Mouse (Mus musculus) forebrain, embryonic 11.5 days (tissue): ENCODE measurements at regions not wholly inside any gene's neighbourhood (a gene's known extent, or its start where the extent isn't known, plus 50 kb on each side); places are given as distances from the start of the nearest gene placed in this dataset.

Experiments
- ATAC-seq: fragments of 200-750 bp; cut with Nextera tagmentation; replicated peaks from 2 replicates; pipeline ENCODE4 v1.8.0; 2017; ENCODE audit warnings: moderate TSS enrichment; ENCODE audit not compliant: low FRiP score
- DNase-seq: peaks from one replicate; pipeline ENCODE4 v3.0.0-alpha.2; 2017; ENCODE audit warnings: low spot score
- H3K27ac ChIP-seq: fragments of 300-500 bp; sonication (generic); 2 replicates; pipeline ENCODE4 v1.5.1; 2014; ENCODE audit warnings: low read depth, low read length
- H3K27me3 ChIP-seq: fragments of 300-500 bp; sonication (generic); 2 replicates; pipeline ENCODE4 v1.6.1; 2014; ENCODE audit warnings: mild to moderate bottlenecking, low read length, mixed read lengths; ENCODE audit not compliant: control insufficient read depth, insufficient read depth
- H3K36me3 ChIP-seq: fragments of 300-500 bp; sonication (generic); 2 replicates; pipeline ENCODE4 v1.6.1; 2014; ENCODE audit warnings: mild to moderate bottlenecking, low read length, moderate library complexity, mixed read lengths; ENCODE audit not compliant: control insufficient read depth, insufficient read depth
- H3K4me1 ChIP-seq: fragments of 300-500 bp; sonication (generic); replicated peaks from 2 replicates; pipeline ENCODE4 v1.6.1; 2014; ENCODE audit warnings: low read length, mixed read lengths; ENCODE audit not compliant: control insufficient read depth, insufficient read depth
- H3K4me2 ChIP-seq: fragments of 300-500 bp; sonication (generic); 2 replicates; pipeline ENCODE4 v1.6.1; 2014; ENCODE audit warnings: low read depth, mild to moderate bottlenecking, low read length, moderate library complexity, mixed read lengths; ENCODE audit not compliant: severe bottlenecking
- H3K4me3 ChIP-seq: fragments of 300-500 bp; sonication (generic); 2 replicates; pipeline ENCODE4 v1.5.1; 2014; ENCODE audit warnings: low read depth, low read length
- H3K9ac ChIP-seq: fragments of 300-500 bp; sonication (generic); 2 replicates; pipeline ENCODE4 v1.6.1; 2014; ENCODE audit warnings: low read length
- H3K9me3 ChIP-seq: fragments of 300-500 bp; sonication (generic); 2 replicates; pipeline ENCODE4 v1.6.1; 2016; ENCODE audit warnings: low read length, mixed read lengths; ENCODE audit not compliant: control insufficient read depth
- WGBS: fragments of 180-500 bp; shearing (Covaris S2); extraction: QIAGEN DNeasy Blood & Tissue Kit; methylation state at CpG from one replicate; pipeline ENCODE4 v1.1.7; 2014; 5-methylcytosine and 5-hydroxymethylcytosine counted together

DNA sequence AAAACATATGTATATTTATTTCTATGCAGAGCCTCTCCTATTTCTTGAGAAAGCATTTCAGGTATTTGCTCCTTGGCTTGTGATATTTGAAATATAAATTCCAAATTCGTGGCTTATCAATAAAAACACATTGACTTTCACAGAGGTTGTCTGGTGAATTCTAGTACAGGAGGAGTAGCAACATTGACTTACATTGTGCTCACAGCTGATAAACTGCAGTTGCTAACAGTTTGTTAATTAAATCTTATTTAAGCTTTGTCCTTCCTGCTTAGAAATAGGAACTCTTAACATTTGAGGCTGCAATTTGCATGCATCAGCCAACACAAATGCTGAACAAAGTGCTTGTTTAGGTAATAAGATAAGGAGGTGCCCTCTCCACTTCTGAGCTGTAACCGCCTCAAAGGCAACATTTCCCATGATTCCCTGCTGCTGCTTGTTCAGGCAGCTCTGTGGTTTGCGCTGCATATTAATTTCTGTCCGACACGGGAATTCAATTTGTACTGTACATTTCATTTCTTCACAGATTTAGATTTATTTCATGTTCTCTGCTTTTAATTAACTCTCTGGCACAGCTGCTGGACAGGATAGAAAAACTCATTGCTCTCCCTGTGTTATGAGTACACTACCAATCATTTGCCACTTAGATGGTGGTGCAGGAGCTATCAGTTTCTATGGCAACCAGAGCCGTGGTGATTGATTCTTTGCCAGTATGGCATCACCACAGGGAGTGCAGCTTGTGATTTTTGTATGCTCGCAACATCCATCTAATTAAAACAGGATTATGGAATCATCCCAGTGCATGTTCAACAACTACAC, 219.0 kb downstream of the Zfp352 start:
- no peak overlapping the region for H3K27ac ChIP-seq
- 56% methylated on average over 7 of the region's 7 CpGs for WGBS
- H3K4me1 ChIP-seq = no peaks in the 10 kb centered on the region
- peak; percentile 93 for ATAC-seq
- no peak overlapping the region for H3K9ac ChIP-seq
- DNase-seq = peak; percentile 55
- H3K27me3 ChIP-seq = no peaks in the 10 kb centered on the region
- no peak overlapping the region for H3K4me2 ChIP-seq
- H3K9me3 ChIP-seq = no peaks in the 10 kb centered on the region
- H3K36me3 ChIP-seq = no peaks in the 10 kb centered on the region
- no peak overlapping the region for H3K4me3 ChIP-seq

DNA sequence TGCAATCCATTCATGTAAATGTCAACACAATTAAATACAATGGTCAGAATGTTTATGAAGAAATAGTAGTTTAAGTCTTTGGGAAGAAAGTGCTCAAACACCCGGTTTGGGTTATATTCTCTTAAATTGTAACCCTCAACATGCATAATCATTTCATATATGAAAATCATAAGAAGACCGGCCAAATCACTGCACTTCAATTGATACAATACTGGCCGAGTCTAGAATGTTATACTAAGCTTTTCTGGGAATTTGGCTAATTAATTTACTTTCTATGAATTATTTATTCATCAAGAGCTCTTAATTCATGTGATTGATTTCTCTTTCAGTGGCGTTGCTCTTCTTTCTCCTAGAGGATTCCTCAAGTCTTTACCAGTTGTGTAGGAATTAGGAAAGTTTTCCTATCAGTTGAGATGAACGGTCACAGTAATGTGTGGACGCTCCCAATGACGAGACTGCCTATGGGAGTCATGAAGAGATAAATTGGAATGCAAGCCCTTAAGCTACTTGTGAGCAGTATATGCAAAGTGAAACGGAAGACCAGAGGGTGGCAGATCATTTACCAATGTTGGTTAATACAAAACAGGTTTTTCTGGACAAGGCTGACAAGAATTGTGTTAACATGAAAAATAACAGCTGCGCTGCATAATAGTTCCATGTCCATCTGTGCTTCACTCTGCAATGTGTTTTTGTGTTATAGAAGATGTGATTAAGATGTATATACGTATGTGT, 219.7 kb downstream of the Zfp352 start:
- ATAC-seq (peak; percentile 8; the same call in 1 of the 2 replicates), DNase-seq (no peak)
- Histone ChIP-seq H3K9ac (no peak overlapping the region), H3K4me3 (no peak overlapping the region), H3K27me3 (no peaks in the 10 kb centered on the region), H3K27ac (no peak overlapping the region), H3K4me1 (no peaks in the 10 kb centered on the region), H3K36me3 (no peaks in the 10 kb centered on the region), H3K4me2 (no peak overlapping the region), H3K9me3 (no peaks in the 10 kb centered on the region)
- 77% methylated on average over 10 of the region's 10 CpGs for WGBS

DNA sequence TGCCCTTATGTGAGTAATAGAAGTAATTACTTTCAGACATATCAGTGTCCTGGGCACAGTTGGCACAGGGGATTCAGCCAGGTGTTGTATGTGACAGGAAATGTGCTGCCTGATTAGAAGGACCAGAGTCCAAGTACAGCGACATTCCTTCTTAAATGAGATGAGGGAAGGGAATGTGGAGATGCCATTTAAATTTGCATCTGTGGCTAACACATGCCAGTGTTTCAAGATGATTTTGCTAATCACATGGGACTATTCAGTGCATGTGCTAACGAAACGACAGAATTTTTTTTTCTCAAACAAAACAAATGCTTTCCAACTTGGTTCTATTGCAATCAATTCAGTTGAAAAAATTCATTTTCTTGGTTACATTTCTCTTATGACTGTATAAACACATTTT, 226.6 kb downstream of the Zfp352 start:
- Histone ChIP-seq H3K4me3 (no peak overlapping the region), H3K4me2 (no peak overlapping the region), H3K4me1 (no peaks in the 10 kb centered on the region), H3K27me3 (no peaks in the 10 kb centered on the region), H3K36me3 (no peaks in the 10 kb centered on the region), H3K27ac (no peak overlapping the region), H3K9me3 (no peaks in the 10 kb centered on the region), H3K9ac (no peak overlapping the region)
- no peak for ATAC-seq
- 80% methylated on average over 3 of the region's 3 CpGs for WGBS
- DNase-seq = no peak

DNA sequence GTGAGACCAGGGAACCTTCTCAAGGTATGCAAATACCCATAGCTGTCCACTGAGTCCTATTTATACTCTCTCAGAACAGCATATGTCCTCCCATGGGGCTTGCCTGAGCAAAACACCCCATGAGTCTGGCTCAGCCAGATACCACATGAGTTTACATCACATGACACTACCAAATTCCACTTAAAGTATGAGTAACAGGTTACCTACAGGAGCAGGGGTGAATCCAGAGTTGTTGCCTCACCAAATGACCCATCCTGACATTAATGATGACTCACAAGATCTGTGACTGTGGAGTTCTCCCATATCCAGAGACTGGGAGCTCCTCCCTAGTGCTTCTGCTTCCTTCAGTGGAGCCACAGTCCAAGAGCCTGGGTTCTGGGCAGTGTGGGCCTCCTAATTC, 234.0 kb downstream of the Zfp352 start:
- Histone ChIP-seq H3K27me3 (no peaks in the 10 kb centered on the region), H3K27ac (no peak overlapping the region), H3K4me3 (no peak overlapping the region), H3K4me1 (no peaks in the 10 kb centered on the region), H3K9ac (no peak overlapping the region), H3K4me2 (no peak overlapping the region), H3K9me3 (no peaks in the 10 kb centered on the region), H3K36me3 (no peaks in the 10 kb centered on the region)
- DNase-seq (no peak), ATAC-seq (no peak)

DNA sequence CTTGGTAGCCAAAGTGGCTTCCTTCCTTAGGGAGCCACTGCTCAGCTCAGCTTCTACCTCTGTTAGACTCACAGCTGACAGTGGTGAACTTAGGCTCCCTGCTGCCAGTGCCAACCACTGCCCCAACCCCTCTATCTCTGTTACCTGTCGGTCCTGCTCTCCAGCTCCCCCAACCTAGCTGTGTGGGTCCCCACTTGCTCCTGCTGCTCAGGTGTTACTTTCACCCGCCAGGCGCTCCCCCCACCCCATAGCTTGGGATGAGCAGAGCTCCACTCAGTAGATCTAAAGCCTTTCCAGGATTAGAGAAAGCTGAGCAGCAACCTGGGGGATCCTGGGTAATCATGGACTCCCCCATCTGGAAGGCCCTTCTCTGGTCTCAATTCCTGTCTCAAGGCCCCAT, 234.4 kb downstream of the Zfp352 start:
- H3K9ac ChIP-seq = no peak overlapping the region
- WGBS = 84% methylated on average over 3 of the region's 3 CpGs
- no peak overlapping the region for H3K4me2 ChIP-seq
- no peaks in the 10 kb centered on the region for H3K4me1 ChIP-seq
- no peaks in the 10 kb centered on the region for H3K27me3 ChIP-seq
- H3K36me3 ChIP-seq = no peaks in the 10 kb centered on the region
- no peaks in the 10 kb centered on the region for H3K9me3 ChIP-seq
- H3K4me3 ChIP-seq = no peak overlapping the region
- ATAC-seq = no peak
- no peak for DNase-seq
- no peak overlapping the region for H3K27ac ChIP-seq

DNA sequence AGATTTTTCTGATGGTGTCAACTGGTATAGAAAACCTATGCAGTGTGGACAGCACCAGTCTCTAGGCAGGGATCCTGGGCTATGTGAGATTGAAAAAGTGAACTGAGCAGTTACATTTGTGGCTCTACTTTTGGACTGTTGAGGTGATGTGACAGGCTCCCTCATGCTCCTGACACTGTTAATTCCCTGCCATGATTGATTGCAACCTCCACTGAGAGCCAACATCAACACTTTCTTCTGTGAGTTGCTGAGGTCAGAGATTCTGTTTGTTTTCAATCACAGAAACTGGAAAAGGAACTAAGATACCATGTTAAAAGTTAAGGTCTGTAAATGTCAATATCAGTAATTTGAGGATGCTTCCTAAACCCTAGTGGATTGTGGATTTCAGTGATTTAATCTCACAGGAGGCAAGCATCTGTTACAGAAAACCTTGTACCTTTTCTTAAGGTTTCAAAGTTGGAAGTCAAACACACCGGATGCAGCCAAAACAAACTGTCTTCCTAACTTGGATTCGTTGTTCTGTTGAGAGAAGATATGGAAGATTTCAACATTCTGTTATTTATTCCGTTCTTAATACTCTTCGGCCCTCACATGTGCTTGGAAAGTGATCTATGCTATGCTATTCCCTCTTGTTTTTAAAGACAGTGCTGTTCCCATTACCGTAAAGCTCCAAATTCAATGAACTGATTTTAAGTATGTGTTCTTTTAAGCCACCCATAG, 278.4 kb downstream of the Zfp352 start:
- no peaks in the 10 kb centered on the region for H3K36me3 ChIP-seq
- no peak overlapping the region for H3K4me2 ChIP-seq
- H3K4me3 ChIP-seq = no peak overlapping the region
- no peak overlapping the region for H3K27ac ChIP-seq
- no peak overlapping the region for H3K9ac ChIP-seq
- DNase-seq (no peak), ATAC-seq (no peak; the same call in 1 of the 2 replicates)
- 92% methylated on average over 5 of the region's 5 CpGs for WGBS
- no peaks in the 10 kb centered on the region for H3K4me1 ChIP-seq
- no peaks in the 10 kb centered on the region for H3K9me3 ChIP-seq
- no peaks in the 10 kb centered on the region for H3K27me3 ChIP-seq
